Mouse (Mus musculus) hindbrain, embryonic 11.5 days (tissue): Measurements from ENCODE around the gene Mmp24. TPM values are rescaled to one million over a fixed set of nuclear protein-coding genes. Genes with fewer than 3 reads are reported as not detected.

Source experiments
- ATAC-seq: fragments of 200-750 bp; cut with Nextera tagmentation; 2 replicates; pipeline ENCODE4 v1.8.0; 2017; ENCODE audit warnings: mild to moderate bottlenecking, moderate TSS enrichment, moderate library complexity; ENCODE audit not compliant: low FRiP score
- DNase-seq: peaks from one replicate; pipeline ENCODE4 v3.0.0-alpha.2; 2015; ENCODE audit warnings: low spot score
- H3K27ac ChIP-seq: fragments of 300-500 bp; sonication (generic); 2 replicates; pipeline ENCODE4 v1.5.1; 2014; ENCODE audit warnings: mild to moderate bottlenecking, low read depth, low read length
- H3K27me3 ChIP-seq: fragments of 300-500 bp; sonication (generic); 2 replicates; pipeline ENCODE4 v1.6.1; 2014; ENCODE audit warnings: mild to moderate bottlenecking, low read length, moderate library complexity, mixed read lengths; ENCODE audit not compliant: control insufficient read depth, insufficient read depth
- H3K36me3 ChIP-seq: fragments of 300-500 bp; sonication (generic); 2 replicates; pipeline ENCODE4 v1.6.1; 2014; ENCODE audit warnings: mild to moderate bottlenecking, low read length, moderate library complexity, mixed read lengths; ENCODE audit not compliant: control insufficient read depth, insufficient read depth
- H3K4me1 ChIP-seq: fragments of 300-500 bp; sonication (generic); replicated peaks from 2 replicates; pipeline ENCODE4 v1.6.1; 2014; ENCODE audit warnings: low read length, mixed read lengths; ENCODE audit not compliant: control insufficient read depth, insufficient read depth
- H3K4me2 ChIP-seq: fragments of 300-500 bp; sonication (generic); replicated peaks from 2 replicates; pipeline ENCODE4 v1.6.1; 2014; ENCODE audit warnings: mild to moderate bottlenecking, low read depth, low read length
- H3K4me3 ChIP-seq: fragments of 300-500 bp; sonication (generic); 2 replicates; pipeline ENCODE4 v1.5.1; 2014; ENCODE audit warnings: low read depth, low read length
- H3K9ac ChIP-seq: fragments of 300-500 bp; sonication (generic); 2 replicates; pipeline ENCODE4 v1.6.1; 2014; ENCODE audit warnings: low read depth, low read length
- H3K9me3 ChIP-seq: fragments of 300-500 bp; sonication (generic); 2 replicates; pipeline ENCODE4 v1.6.1; 2016; ENCODE audit warnings: low read length; ENCODE audit not compliant: control insufficient read depth
- WGBS: fragments of 180-500 bp; shearing (Covaris S2); extraction: QIAGEN DNeasy Blood & Tissue Kit; methylation state at CpG from one replicate; pipeline ENCODE4 v1.1.7; 2014; 5-methylcytosine and 5-hydroxymethylcytosine counted together
- polyA plus RNA-seq: library from polyadenylated mRNA; unstranded; fragments of >200 nt; fragmentation: Nextera tagmentation; extraction: Ambion mirVana; gene quantifications from 2 replicates; pipeline ENCODE4 v1.2.1, GENCODE M21; 2014

Mmp24 gene
- polyA plus RNA-seq, 1 experiment from 2014 or later = 3.2 TPM

DNA sequence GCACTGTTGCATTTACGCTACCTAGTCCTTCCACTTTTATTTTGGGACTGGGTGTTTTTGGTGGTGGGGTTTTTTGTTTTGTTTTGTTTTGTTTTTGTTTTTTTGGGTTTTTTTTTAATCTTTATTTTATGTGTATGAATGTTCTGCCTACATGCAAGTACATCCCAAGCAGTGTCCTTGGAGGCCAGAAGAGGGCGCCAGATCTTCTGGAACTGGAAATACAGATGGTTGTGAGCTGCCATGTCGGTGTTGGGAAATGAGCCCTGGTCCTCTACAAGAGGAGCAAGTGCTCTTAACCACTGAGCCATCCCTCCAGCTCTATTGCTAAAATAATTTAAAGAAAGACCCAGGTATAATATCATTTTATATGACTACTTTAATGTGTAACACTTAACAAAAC is 27.6 kb downstream of the Mmp24 start:
- DNase-seq (peak; percentile 30), ATAC-seq (no peak)
- Histone ChIP-seq H3K36me3 (no peaks in the 10 kb centered on the region), H3K9me3 (no peaks in the 10 kb centered on the region), H3K9ac (no peak overlapping the region), H3K4me2 (no peak overlapping the region), H3K27ac (no peak overlapping the region), H3K4me1 (no peaks in the 10 kb centered on the region), H3K27me3 (no peaks in the 10 kb centered on the region), H3K4me3 (no peak overlapping the region)
- 49% methylated on average over 3 of the region's 3 CpGs for WGBS

DNA sequence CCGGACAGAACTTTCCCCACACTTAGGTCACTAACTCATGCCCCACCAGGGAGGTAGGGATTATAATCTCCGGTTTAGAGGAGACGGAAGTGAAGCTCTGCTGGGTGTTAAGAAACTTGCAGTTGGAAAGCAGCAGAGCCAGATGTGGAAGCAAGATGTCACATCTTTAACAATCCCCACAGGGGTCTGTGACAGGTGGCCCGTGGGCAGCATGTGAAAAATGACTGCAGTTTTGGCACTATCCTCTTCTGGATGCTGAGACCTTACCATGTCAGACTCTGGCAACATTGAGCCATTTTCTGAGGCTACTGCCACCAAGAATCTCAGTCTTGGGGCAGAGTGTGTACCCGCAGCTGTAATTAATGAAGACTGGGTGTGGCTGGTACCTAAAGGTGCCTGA is 28.9 kb downstream of the Mmp24 start:
- H3K9me3 ChIP-seq = no peaks in the 10 kb centered on the region
- ATAC-seq (no peak), DNase-seq (no peak)
- no peak overlapping the region for H3K4me3 ChIP-seq
- H3K27me3 ChIP-seq = no peaks in the 10 kb centered on the region
- H3K27ac ChIP-seq = no peak overlapping the region
- no peaks in the 10 kb centered on the region for H3K36me3 ChIP-seq
- no peak overlapping the region for H3K9ac ChIP-seq
- no peak overlapping the region for H3K4me2 ChIP-seq
- no peaks in the 10 kb centered on the region for H3K4me1 ChIP-seq
- 77% methylated on average over 5 of the region's 5 CpGs for WGBS

DNA sequence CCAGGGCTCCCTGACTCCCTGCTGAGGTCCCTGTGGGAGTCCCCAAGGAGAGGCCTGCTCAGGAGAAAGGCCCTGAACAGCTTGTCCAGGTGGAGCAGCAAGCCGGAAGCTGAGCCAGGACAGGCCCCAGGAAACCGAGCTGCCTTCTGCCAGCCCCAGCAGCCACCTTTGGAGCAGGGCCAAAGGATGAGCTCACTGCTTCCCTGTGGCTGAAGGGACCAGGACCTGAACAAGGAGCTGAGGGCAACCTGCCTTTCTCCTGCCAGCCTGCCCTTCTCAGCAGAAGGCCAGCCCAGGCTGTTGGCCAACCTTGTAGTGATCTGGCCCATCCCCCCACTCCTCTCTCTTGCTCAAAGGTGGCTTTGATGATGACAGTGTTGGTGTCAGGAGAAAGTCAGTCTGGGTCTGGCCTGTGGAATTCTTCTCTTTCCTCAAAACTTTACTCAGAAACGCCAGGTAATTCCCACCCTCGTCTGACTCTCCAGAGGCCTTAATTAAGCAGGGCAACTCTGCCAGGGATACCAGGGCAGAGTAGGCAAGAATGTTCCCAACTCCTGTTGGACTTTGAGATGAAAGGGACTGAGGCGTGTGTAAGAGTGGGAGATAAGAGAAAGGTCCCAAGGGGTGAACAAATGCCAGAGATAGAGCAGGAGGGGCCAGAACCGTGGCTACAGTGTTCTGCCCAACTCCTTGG is 30.2 kb downstream of the Mmp24 start:
- H3K9me3 ChIP-seq = no peaks in the 10 kb centered on the region
- no peak overlapping the region for H3K4me3 ChIP-seq
- WGBS = 68% methylated on average over 6 of the region's 6 CpGs
- no peaks in the 10 kb centered on the region for H3K4me1 ChIP-seq
- H3K27ac ChIP-seq = no peak overlapping the region
- H3K4me2 ChIP-seq = no peak overlapping the region
- no peak for DNase-seq
- no peaks in the 10 kb centered on the region for H3K36me3 ChIP-seq
- ATAC-seq = no peak
- H3K9ac ChIP-seq = no peak overlapping the region
- H3K27me3 ChIP-seq = no peaks in the 10 kb centered on the region

DNA sequence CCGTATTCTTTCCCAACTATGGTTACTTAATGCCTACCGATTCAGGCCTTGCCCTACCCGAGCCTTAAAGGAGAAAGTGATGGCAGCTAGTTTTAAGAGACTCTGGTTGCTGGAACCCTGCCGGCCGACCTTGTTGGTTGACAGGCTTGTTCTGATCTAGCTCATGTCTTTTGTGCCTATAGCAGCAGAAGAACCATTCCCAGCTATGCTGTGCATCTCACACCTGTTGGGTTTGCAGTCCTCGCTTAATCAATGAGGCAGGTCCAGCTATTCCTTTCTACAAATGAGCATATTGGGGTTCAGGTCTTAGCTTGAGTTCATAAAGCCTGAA is 30.7 kb downstream of the Mmp24 start:
- Histone ChIP-seq H3K9me3 (no peaks in the 10 kb centered on the region), H3K27ac (no peak overlapping the region), H3K4me2 (no peak overlapping the region), H3K36me3 (no peaks in the 10 kb centered on the region), H3K9ac (no peak overlapping the region), H3K4me1 (no peaks in the 10 kb centered on the region), H3K4me3 (no peak overlapping the region), H3K27me3 (no peaks in the 10 kb centered on the region)
- 87% methylated on average over 6 of the region's 6 CpGs for WGBS
- DNase-seq = no peak
- no peak for ATAC-seq

DNA sequence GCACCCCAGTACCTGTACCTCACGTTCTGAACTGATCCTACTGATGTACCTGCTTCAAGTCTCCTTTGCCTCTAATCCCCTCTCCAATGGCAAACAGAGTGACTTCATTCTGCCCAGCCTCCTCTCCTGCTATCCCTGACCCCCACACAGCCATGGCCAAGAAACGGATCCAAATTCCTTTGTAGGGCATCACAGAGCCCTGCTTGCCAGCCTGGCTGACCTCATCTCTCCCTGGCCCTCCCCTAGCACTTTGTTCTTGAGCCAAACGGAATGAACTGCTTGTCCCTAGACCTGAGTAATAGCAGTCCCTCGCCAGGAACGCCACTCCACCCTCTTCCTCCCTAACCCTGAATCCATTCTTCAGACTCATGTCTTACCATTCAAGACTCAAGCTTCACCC is 31.4 kb downstream of the Mmp24 start:
- Histone ChIP-seq H3K9ac (no peak overlapping the region), H3K4me1 (no peaks in the 10 kb centered on the region), H3K4me2 (no peak overlapping the region), H3K27me3 (no peaks in the 10 kb centered on the region), H3K4me3 (no peak overlapping the region), H3K9me3 (no peaks in the 10 kb centered on the region), H3K36me3 (no peaks in the 10 kb centered on the region), H3K27ac (no peak overlapping the region)
- WGBS = 81% methylated on average over 5 of the region's 5 CpGs
- ATAC-seq (no peak), DNase-seq (no peak)

DNA sequence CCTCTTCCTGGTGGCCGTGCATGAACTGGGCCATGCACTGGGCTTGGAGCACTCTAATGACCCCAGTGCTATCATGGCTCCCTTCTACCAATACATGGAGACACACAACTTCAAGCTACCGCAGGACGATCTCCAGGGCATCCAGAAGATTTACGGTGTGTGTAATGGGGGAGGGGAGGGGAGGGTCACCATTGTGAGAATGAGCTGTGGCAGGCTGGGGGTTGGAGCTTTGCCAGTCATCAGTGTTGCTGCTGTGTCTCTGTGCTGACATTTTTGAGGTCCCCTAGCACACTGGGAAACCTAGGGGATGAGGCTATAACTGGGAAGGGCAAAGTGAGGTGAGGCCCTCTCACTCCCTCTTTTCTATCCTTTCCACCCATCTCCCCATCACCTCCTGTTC is 32.3 kb downstream of the Mmp24 start:
- H3K4me1 ChIP-seq = no peaks in the 10 kb centered on the region
- WGBS = 83% methylated on average over 4 of the region's 4 CpGs
- no peaks in the 10 kb centered on the region for H3K36me3 ChIP-seq
- H3K9ac ChIP-seq = no peak overlapping the region
- H3K4me3 ChIP-seq = no peak overlapping the region
- H3K4me2 ChIP-seq = no peak overlapping the region
- H3K9me3 ChIP-seq = no peaks in the 10 kb centered on the region
- H3K27ac ChIP-seq = no peak overlapping the region
- no peaks in the 10 kb centered on the region for H3K27me3 ChIP-seq
- DNase-seq = no peak
- ATAC-seq = no peak

DNA sequence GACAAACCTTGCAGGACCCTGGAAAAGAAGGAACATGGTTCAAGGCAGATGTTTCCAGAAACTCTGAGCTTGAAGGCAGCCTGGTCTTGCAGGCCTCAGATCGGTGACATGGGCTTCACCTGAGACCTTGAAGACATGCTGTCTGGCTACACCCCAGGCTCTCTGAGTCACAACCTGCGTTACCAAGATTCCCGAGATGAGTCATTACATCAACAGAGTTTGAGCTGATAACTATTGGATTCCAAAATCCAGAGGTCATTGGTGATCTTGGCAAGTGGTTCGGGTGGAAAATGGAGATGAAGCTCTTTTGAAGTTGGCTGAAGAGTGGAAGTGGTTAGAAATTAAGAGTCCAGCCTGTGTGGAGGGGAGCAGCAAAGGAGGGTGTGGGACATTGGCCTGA is 34.5 kb downstream of the Mmp24 start:
- WGBS = 86% methylated on average over 4 of the region's 4 CpGs
- H3K9me3 ChIP-seq = no peaks in the 10 kb centered on the region
- ATAC-seq (no peak), DNase-seq (no peak)
- no peak overlapping the region for H3K9ac ChIP-seq
- no peaks in the 10 kb centered on the region for H3K36me3 ChIP-seq
- no peaks in the 10 kb centered on the region for H3K4me1 ChIP-seq
- H3K27ac ChIP-seq = no peak overlapping the region
- H3K4me2 ChIP-seq = no peak overlapping the region
- H3K4me3 ChIP-seq = no peak overlapping the region
- no peaks in the 10 kb centered on the region for H3K27me3 ChIP-seq

DNA sequence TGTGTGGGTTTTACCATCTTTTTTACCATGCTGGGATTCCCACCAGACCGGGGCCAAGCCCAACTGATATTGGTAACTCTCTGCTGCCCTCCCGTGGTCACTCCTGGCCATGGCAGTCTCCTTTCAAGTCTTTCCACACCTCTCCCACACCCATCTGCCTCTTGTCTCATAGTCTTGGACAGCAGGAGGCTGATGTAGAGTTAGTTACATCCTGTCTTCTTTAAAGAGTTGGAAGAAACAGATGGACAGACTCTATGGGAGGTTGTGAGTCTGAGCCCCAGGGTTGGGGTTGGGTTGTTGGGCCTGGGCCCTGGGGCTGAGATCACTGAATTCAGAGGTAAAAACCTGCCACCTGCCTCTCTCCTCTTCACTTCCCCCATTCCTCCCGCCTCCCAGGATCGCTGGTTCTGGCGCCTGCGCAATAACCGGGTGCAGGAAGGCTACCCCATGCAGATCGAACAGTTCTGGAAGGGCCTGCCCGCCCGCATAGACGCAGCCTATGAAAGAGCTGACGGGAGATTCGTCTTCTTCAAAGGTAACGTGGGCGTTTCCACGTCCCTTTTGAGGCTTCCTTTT is 36.8 kb downstream of the Mmp24 start:
- Histone ChIP-seq H3K9me3 (no peaks in the 10 kb centered on the region), H3K36me3 (no peaks in the 10 kb centered on the region), H3K27me3 (no peaks in the 10 kb centered on the region), H3K4me1 (no peaks in the 10 kb centered on the region), H3K4me3 (no peak overlapping the region), H3K9ac (no peak overlapping the region), H3K4me2 (no peak overlapping the region), H3K27ac (no peak overlapping the region)
- DNase-seq (peak; percentile 90), ATAC-seq (peak; percentile 22; the same call in 1 of the 2 replicates)
- 34% methylated on average over 16 of the region's 16 CpGs for WGBS

DNA sequence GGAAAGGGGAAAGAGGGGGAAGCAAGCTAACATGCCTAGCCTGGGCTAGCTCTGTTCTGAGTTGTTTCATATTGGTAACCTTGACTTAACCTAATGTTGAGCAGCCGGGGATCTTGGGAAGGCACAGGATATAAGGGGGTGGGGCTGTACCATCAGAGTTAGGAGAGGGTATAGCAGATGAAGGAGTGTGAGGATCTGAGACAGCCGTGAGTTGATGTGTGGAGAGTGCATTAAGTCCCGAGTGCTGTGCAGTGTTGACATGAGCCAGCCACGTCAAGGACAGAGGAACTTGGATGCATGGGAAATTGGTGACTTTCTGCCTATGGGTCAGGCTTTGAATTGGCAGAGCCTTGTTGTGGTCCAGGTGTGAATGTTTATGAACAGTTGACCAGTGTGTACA is 37.5 kb downstream of the Mmp24 start:
- DNase-seq = no peak
- Histone ChIP-seq H3K4me2 (no peak overlapping the region), H3K4me1 (no peaks in the 10 kb centered on the region), H3K27ac (no peak overlapping the region), H3K9me3 (no peaks in the 10 kb centered on the region), H3K4me3 (no peak overlapping the region), H3K27me3 (no peaks in the 10 kb centered on the region), H3K9ac (no peak overlapping the region), H3K36me3 (no peaks in the 10 kb centered on the region)
- WGBS = 83% methylated on average over 4 of the region's 4 CpGs
- no peak for ATAC-seq
